Mouse (Mus musculus) brain, embryonic 18.5 days (tissue): Measurements from ENCODE around the gene Zfp507.

Source experiments
- DNase-seq: peaks from one replicate; pipeline ENCODE4 v3.0.0-alpha.2; 2012; ENCODE audit warnings: low read depth, low spot score

Gene Zfp507

GRCm38 (mm10) chr7:35738871-35739270 is 63.9 kb downstream of the Zfp507 start:
- DNase-seq = no peak

DNA sequence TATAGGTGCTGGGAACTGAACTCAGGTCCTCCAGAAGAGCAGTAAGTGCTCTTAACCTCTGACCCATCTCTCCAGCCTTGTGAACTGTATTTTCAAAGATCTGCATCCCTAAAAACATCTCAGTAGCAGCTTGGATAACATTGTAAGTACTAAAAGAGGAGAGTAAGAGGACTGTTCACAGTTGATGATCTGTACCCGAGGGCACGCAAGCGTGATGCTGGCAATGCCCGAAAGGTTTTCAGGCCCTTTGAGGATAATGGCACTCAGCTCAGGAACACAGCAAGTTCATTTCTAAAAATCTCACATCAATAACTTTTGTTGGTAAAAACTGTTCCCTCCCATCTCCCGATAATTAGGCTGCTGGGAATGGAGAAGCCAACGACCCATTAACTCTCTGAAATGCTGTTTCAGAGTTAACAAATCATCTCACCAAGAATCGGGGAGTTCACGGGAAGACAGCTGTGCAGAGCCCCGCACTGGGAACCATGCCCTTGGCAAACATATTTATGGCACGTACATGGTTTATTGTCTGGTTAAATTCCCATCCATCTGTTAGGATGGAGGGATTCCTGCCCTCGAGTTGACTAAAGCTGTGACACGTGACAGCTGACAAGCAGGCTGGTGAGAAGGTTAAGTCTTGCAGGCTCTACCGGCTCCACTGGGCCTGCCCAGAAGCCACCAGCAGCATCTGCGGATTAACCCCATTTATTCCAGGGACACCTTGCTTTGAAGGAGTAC is 69.3 kb downstream of the Zfp507 start:
- no peak for DNase-seq

GRCm38 (mm10) chr7:35732585-35733059 is 70.2 kb downstream of the Zfp507 start:
- no peak for DNase-seq

- no peak for DNase-seq
Observed at GRCm38 (mm10) chr7:35729621-35730031, 73.2 kb downstream of the Zfp507 start.

DNA sequence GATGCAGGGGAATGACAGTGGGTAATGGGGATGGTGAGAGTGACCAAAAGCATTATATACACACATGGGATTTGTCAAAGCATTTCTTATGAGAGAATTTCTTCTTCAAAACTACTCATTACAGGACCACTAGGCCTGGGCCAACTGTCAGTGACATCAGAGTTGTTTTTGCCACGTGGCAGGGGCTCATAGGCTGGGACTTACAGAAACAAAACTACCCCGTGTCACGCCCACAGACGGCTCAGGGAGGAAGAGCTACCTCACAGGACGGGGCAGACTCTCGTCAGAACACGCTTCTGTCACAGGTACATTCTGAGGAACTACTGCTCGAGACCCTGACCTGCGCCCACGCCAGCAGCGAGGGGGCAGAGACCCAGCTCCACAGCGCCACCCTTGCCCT is 74.4 kb downstream of the Zfp507 start:
- no peak for DNase-seq

DNA sequence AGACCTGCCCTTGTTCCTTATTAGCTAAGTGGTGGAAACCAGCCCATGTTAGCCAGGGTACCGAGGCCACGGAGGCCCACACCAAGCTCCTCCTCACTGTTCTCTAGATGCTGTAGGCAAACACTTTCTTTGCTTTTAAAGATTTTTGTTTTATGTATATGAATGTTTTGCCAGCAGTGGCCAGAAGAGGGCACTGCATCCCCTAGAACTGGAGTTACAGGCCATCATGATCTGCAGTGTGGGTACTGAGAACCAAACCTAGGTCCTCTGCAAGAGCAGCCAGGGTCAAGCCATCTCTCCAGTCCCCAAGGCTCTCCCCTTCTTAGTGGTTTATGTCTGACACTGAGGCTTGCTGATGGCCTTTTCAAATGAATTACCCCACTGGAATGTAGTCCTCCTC is 79.8 kb downstream of the Zfp507 start:
- DNase-seq = no peak
